Mouse (Mus musculus) limb, embryonic 14.5 days (tissue): ENCODE data around the gene Vwce. TPM values are rescaled to one million over a fixed set of nuclear protein-coding genes. Genes with fewer than 3 reads are reported as not detected.
A peak's percentile ranks its signal among the peaks of the same experiment; 100 is the strongest.

ENCODE experiments used
- ATAC-seq: fragments of 200-750 bp; cut with Nextera tagmentation; 2 replicates; pipeline ENCODE4 v1.8.0; 2017; ENCODE audit warnings: low read depth, moderate number of reproducible peaks, moderate TSS enrichment; ENCODE audit not compliant: low FRiP score
- DNase-seq: peaks from one replicate; pipeline ENCODE4 v3.0.0-alpha.2; 2015; ENCODE audit warnings: low spot score
- H3K27ac ChIP-seq: fragments of 300-500 bp; sonication (generic); replicated peaks from 2 replicates; pipeline ENCODE4 v1.5.1; 2014; ENCODE audit warnings: low read depth, mild to moderate bottlenecking, low read length, moderate library complexity, mixed read lengths
- H3K27me3 ChIP-seq: fragments of 300-500 bp; sonication (generic); 2 replicates; pipeline ENCODE4 v1.6.1; 2014; ENCODE audit warnings: low read length, mixed read lengths; ENCODE audit not compliant: control insufficient read depth, insufficient read depth
- H3K36me3 ChIP-seq: fragments of 300-500 bp; sonication (generic); 2 replicates; pipeline ENCODE4 v1.6.1; 2014; ENCODE audit warnings: mild to moderate bottlenecking, low read length, moderate library complexity, mixed read lengths; ENCODE audit not compliant: control insufficient read depth, insufficient read depth
- H3K4me1 ChIP-seq: fragments of 300-500 bp; sonication (generic); 2 replicates; pipeline ENCODE4 v1.6.1; 2014; ENCODE audit warnings: antibody characterized with exemption, low read length, mixed read lengths; ENCODE audit not compliant: control insufficient read depth, insufficient read depth
- H3K4me2 ChIP-seq: fragments of 300-500 bp; sonication (generic); replicated peaks from 2 replicates; pipeline ENCODE4 v1.6.1; 2014; ENCODE audit warnings: low read depth, mild to moderate bottlenecking, low read length, moderate library complexity; ENCODE audit not compliant: severe bottlenecking
- H3K4me3 ChIP-seq: fragments of 300-500 bp; sonication (generic); replicated peaks from 2 replicates; pipeline ENCODE4 v1.5.1; 2014; ENCODE audit warnings: low read length
- H3K9ac ChIP-seq: fragments of 300-500 bp; sonication (generic); 2 replicates; pipeline ENCODE4 v1.6.1; 2014; ENCODE audit warnings: mild to moderate bottlenecking, low read depth, low read length, moderate library complexity; ENCODE audit not compliant: severe bottlenecking
- H3K9me3 ChIP-seq: fragments of 300-500 bp; sonication (generic); 2 replicates; pipeline ENCODE4 v1.6.1; 2016; ENCODE audit warnings: low read length; ENCODE audit not compliant: control insufficient read depth
- POLR2A ChIP-seq: fragments of 200-500 bp; IDR thresholded peaks from 2 replicates; pipeline ENCODE4 v1.8.0; 2012; ENCODE audit warnings: inconsistent platforms, mild to moderate bottlenecking, moderate library complexity, borderline replicate concordance; ENCODE audit not compliant: insufficient read depth, insufficient read length; ENCODE audit errors: extremely low read depth
- WGBS: fragments of 180-500 bp; shearing (Covaris S2); extraction: QIAGEN DNeasy Blood & Tissue Kit; methylation state at CpG from one replicate; pipeline ENCODE4 v1.1.7; 2014; 5-methylcytosine and 5-hydroxymethylcytosine counted together
- polyA plus RNA-seq, 2 experiments: library from polyadenylated mRNA; depleted of rRNA in 1 of 2; stranded (reverse) in 1 of 2; unstranded in 1 of 2; fragments of >200 nt; fragmentation: Nextera tagmentation in 1 of 2; extraction: Ambion mirVana in 1 of 2; gene quantifications; 2 replicates each; pipeline versions ENCODE4 v1.2.1 to v1.2.3; 2012 to 2014

The Vwce gene
- polyA plus RNA-seq, 2 experiments = 3.2 to 7.0 TPM

DNA sequence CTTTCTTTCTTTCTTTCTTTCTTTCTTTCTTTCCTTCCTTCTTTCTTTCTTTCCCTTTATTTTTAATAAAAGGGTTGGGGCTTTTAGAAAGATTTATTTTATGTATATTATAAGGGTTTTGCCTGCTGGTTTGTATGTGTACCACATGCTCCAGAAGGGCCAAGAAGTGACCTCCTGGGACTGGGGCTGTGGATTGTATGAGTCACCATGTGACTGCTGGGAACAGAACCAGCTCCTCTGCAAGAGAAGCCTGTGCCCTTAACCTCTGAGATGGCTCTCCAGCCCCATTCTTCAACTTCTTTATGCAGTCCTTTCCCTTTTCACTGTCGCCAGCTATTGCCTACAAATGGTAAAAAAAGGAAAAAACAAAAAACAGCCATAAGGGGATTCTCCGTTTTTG, 11.6 kb downstream of the Vwce start:
- no peak for DNase-seq
- Histone ChIP-seq H3K4me2 (no peak overlapping the region), H3K27ac (no peak overlapping the region), H3K4me3 (no peak overlapping the region), H3K9me3 (no peaks in the 10 kb centered on the region), H3K36me3 (no peaks in the 10 kb centered on the region), H3K9ac (no peak overlapping the region), H3K4me1 (0 out of 2 replicates have a peak, but pooled peaks cover 2% of the 10 kb centered on the region), H3K27me3 (no peaks in the 10 kb centered on the region)
- ATAC-seq = no peak
- TF ChIP-seq POLR2A = no peak
- 85% methylated on average over 2 of the region's 2 CpGs for WGBS

DNA sequence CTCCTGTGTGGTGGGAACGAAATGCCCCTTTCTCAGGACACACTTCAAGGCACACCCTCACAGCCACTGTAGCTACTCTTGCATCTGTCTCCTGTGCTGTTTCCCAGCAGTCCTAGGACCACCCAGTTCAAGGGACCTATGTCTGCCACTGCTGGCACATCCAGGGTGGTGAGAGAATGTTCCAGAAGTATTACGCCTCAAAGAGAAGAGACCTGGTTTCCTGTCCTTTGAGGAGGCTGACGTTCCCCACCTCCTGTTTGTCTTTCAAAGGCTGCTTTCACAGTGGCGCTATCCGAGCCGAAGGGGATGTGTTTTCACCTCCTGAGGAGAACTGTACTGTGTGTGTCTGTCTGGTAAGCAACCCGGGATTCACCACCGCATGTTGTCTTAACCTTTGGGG, 14.1 kb downstream of the Vwce start:
- Histone ChIP-seq H3K27me3 (no peaks in the 10 kb centered on the region), H3K36me3 (no peaks in the 10 kb centered on the region), H3K27ac (no peak overlapping the region), H3K4me3 (no peak overlapping the region), H3K4me2 (no peak overlapping the region), H3K9me3 (no peaks in the 10 kb centered on the region), H3K9ac (no peak overlapping the region), H3K4me1 (no peaks in the 10 kb centered on the region)
- TF ChIP-seq POLR2A = no peak
- DNase-seq = no peak
- 76% methylated on average over 8 of the region's 8 CpGs for WGBS
- no peak for ATAC-seq

DNA sequence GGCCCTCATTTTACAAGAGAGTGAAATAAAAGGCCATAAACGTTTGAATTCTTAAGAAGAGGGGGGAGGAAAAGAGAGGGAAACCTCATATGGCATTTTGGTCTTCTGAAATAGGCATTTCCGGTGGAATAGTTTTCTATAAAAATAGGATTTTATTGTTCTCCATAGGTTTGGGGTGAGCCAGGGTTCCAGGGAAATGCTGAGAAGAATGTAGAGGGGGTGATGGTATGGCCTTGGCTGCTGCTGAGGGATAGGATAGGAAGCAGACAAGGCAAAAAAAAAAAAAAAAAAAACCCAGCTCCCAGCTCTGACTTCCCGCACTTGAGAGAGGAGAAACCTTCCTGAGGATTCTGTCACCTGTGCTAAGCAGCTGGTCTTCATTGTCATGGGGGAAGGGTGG, 22.0 kb downstream of the Vwce start:
- Histone ChIP-seq H3K36me3 (no peaks in the 10 kb centered on the region), H3K4me2 (no peak overlapping the region), H3K9ac (no peak overlapping the region), H3K4me1 (peaks cover 13% of the 10 kb centered on the region), H3K27me3 (no peaks in the 10 kb centered on the region), H3K9me3 (no peaks in the 10 kb centered on the region), H3K4me3 (no peak overlapping the region), H3K27ac (peak overlapping the region; percentile 61)
- no peak for TF ChIP-seq POLR2A
- 16% methylated on average over 3 of the region's 3 CpGs for WGBS
- DNase-seq (peak; percentile 18), ATAC-seq (peak; percentile 82)

DNA sequence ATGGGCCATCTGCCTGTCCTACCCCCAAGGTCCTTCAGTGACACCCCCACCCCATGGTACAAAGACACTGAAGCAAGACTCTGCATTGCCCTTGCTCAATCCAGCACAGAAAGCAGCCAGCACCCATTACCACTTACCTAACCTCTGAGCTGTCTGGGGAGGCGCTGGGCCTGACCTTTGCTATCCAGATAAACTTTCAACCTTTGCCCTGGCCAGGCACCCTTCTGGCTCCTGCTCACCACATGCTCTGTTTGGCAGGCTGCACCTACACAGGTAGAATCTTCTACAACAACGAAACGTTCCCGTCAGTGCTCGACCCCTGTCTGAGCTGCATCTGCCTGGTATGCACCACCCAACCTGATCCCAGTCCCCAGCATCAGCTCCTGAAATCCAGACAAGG, 23.7 kb downstream of the Vwce start:
- Histone ChIP-seq H3K4me2 (no peak overlapping the region), H3K27me3 (no peaks in the 10 kb centered on the region), H3K4me1 (peaks cover 13% of the 10 kb centered on the region), H3K27ac (no peak overlapping the region), H3K4me3 (no peak overlapping the region), H3K9ac (no peak overlapping the region), H3K9me3 (no peaks in the 10 kb centered on the region), H3K36me3 (no peaks in the 10 kb centered on the region)
- ATAC-seq (no peak), DNase-seq (no peak)
- 87% methylated on average over 5 of the region's 5 CpGs for WGBS
- TF ChIP-seq POLR2A = no peak

DNA sequence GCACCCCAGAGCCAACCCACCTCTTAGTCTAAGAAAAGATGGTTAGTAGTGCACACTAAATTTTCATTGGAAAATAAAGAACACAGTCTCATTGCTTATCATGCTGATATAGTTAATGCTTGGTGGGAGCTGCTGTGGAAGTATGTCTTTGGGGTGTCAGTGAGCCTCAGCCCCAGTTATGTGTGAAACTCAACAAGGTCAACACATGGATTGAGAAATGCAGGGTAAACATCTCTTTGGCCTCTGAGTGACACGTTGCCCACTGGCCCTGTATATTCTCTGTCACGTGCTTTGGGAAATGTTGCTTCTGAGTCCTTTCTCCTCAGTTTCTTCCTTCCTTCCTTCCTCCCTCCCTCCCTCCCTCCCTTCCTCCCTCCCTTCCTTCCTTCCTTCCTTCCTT, 24.4 kb downstream of the Vwce start:
- ATAC-seq = no peak

DNA sequence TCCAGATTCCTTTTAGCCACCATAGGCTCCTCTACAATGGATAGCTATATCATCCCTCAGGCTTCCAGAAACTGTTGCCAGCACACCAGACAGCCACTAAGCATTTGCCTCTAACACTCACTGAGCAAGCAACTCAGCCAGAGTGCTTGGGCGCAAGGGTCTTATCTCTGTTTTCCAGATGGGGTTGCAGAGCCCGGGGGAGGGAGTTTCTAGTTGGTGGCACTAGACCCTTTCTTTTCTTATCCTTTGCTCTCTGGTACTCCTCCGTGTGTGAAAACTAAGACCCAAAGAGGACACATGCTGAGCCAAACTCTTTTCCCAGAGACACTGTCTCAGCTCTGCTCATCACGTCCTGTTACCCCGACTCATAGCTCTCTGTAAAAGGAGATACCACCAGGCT, 27.4 kb downstream of the Vwce start:
- H3K4me3 ChIP-seq = no peak overlapping the region
- no peak overlapping the region for H3K4me2 ChIP-seq
- no peak for ATAC-seq
- DNase-seq = no peak
- WGBS = 79% methylated on average over 5 of the region's 5 CpGs
- peaks cover 3% of the 10 kb centered on the region; the same call in 1 of the 2 replicates for H3K4me1 ChIP-seq
- H3K36me3 ChIP-seq = no peaks in the 10 kb centered on the region
- H3K9me3 ChIP-seq = no peaks in the 10 kb centered on the region
- no peaks in the 10 kb centered on the region for H3K27me3 ChIP-seq
- H3K27ac ChIP-seq = no peak overlapping the region
- TF ChIP-seq POLR2A = no peak
- no peak overlapping the region for H3K9ac ChIP-seq

More for the DNA sequence above, 24.4 kb downstream of the Vwce start:
- 74% methylated on average over 2 of the region's 2 CpGs for WGBS
- Histone ChIP-seq H3K4me3 (no peak overlapping the region), H3K9me3 (no peaks in the 10 kb centered on the region), H3K27ac (no peak overlapping the region), H3K4me1 (peaks cover 13% of the 10 kb centered on the region), H3K4me2 (no peak overlapping the region), H3K9ac (no peak overlapping the region), H3K36me3 (no peaks in the 10 kb centered on the region), H3K27me3 (no peaks in the 10 kb centered on the region)
- TF ChIP-seq POLR2A = no peak
- DNase-seq = no peak
